10 mouse cellular contexts compared by ENCODE assay signal in the genomic region with DNA sequence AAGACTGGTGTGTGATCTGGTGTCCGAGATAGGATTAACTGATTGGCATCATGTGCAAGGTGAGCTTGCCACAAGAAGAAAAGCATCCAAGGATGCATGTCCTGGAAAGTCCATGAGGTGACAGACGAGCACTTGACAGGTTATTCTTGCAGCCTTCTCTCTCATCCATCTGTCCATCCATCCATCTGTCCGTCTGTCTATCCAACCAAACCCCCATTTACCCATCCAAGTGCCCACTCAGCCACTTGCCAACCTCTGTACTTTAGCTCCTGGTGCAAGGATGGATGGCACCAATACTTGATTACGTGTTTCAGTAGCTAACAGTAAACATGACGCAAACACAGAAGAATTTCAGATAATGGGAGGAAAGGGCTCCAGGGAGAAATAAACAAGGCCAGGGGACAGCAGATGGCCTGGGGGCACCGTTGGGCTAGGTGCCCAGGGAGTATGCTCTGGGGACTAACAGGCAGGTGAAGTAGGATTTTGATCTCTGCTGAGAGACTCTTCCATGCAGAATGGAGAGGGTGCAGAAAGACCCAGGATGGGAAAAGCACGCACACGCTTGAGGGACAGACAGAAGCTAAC.
A peak's percentile ranks its signal among the peaks of the same experiment; 100 is the strongest.
DNase-seq lines count a peak whose midpoint lies in the region; ATAC-seq lines count a peak whose summit lies in the region.
"Had no signal": no experiment of that assay in that cellular context is flagged by ENCODE, and none has a peak within 500 bp of the region (broad histone marks: within the 10 kb centered on the region; RNA-seq: fewer than 3 reads in every experiment).

No protein-coding gene starts in this region.

- H3K9ac ChIP-seq in forebrain, embryonic 11.5 days (ENCODE audit: low read length), result no peak overlapping the region
- no peak overlapping the region for H3K9ac ChIP-seq in forebrain, embryonic 13.5 days

- H3K4me3 ChIP-seq in forebrain, embryonic 11.5 days (ENCODE audit: low read depth, low read length), result no peak overlapping the region
- H3K4me3 ChIP-seq in forebrain, embryonic 10.5 days, result no peak overlapping the region
- H3K4me3 ChIP-seq in forebrain, embryonic 13.5 days, result no peak overlapping the region
- H3K4me3 ChIP-seq: erythroblast, embryonic 14.5 days had no signal

- no peak overlapping the region for H3K27ac ChIP-seq in forebrain, embryonic 11.5 days (ENCODE audit: low read depth, low read length)
- H3K27ac ChIP-seq in forebrain, embryonic 10.5 days, result no peak overlapping the region
- H3K27ac ChIP-seq in forebrain, embryonic 13.5 days, result peak overlapping the region; percentile 51; the same call in 1 of the 2 replicates

- intact Hi-C loops in left cerebral cortex, postnatal 4 days (cut with DNase I), result no loop called here

- no peaks in the 10 kb centered on the region for H3K27me3 ChIP-seq in forebrain, embryonic 11.5 days (ENCODE audit: control insufficient read depth, insufficient read depth, low read length)
- no peaks in the 10 kb centered on the region for H3K27me3 ChIP-seq in forebrain, embryonic 10.5 days (ENCODE audit: poor library complexity, severe bottlenecking)
- no peaks in the 10 kb centered on the region for H3K27me3 ChIP-seq in forebrain, embryonic 13.5 days
- H3K27me3 ChIP-seq: Patski had no signal

- peaks cover 7% of the 10 kb centered on the region for H3K4me1 ChIP-seq in forebrain, embryonic 11.5 days (replicated peaks; ENCODE audit: control insufficient read depth, insufficient read depth, low read length)
- peaks cover 51% of the 10 kb centered on the region for H3K4me1 ChIP-seq in forebrain, embryonic 10.5 days
- peaks cover 15% of the 10 kb centered on the region for H3K4me1 ChIP-seq in forebrain, embryonic 13.5 days

- peak; percentile 28 for DNase-seq in forebrain, embryonic 11.5 days (ENCODE audit: low spot score)
- DNase-seq in forebrain, embryonic 10.5 days (ENCODE audit: extremely low spot score, low spot score), result no peak
- peak; percentile 62 for DNase-seq in left cerebral cortex, postnatal 4 days
- no peak for DNase-seq in left cerebral cortex, adult 9 months (ENCODE audit: low spot score in 2 of 2)
- peak; percentile 62 for DNase-seq in brain, adult 2 months (ENCODE audit: low read depth, low spot score)
- no peak for DNase-seq in embryo, embryonic 10 days (ENCODE audit: low spot score)
- DNase-seq in spleen, postnatal 36 days (ENCODE audit: low spot score in 2 of 2), result no peak

- no peak overlapping the region for H3K4me2 ChIP-seq in forebrain, embryonic 11.5 days (ENCODE audit: low read depth, low read length, severe bottlenecking)
- no peak overlapping the region for H3K4me2 ChIP-seq in forebrain, embryonic 13.5 days

- 88% methylated on average over 8 of the region's 8 CpGs for WGBS in forebrain, embryonic 11.5 days
- 91% methylated on average over 8 of the region's 8 CpGs for WGBS in forebrain, embryonic 10.5 days
- WGBS in forebrain, embryonic 13.5 days, result 85% methylated on average over 8 of the region's 8 CpGs

- H3K9me3 ChIP-seq in forebrain, embryonic 11.5 days (ENCODE audit: control insufficient read depth, low read length), result no peaks in the 10 kb centered on the region
- H3K9me3 ChIP-seq in forebrain, embryonic 10.5 days, result peaks cover 3% of the 10 kb centered on the region; the same call in 1 of the 2 replicates
- no peaks in the 10 kb centered on the region for H3K9me3 ChIP-seq in forebrain, embryonic 13.5 days (replicated peaks)

- ATAC-seq in forebrain, embryonic 11.5 days (replicated peaks; ENCODE audit: low FRiP score), result no peak
- ATAC-seq in forebrain, embryonic 13.5 days, result no peak
- ATAC-seq: Patski had no signal

- H3K36me3 ChIP-seq in forebrain, embryonic 11.5 days (ENCODE audit: control insufficient read depth, insufficient read depth, low read length), result no peaks in the 10 kb centered on the region
- peaks cover 8% of the 10 kb centered on the region; the same call in 1 of the 2 replicates for H3K36me3 ChIP-seq in forebrain, embryonic 10.5 days (replicated peaks)
- no peaks in the 10 kb centered on the region for H3K36me3 ChIP-seq in forebrain, embryonic 13.5 days (ENCODE audit: poor library complexity, severe bottlenecking)

Comparison
In these comparisons a context has a peak if more than half of its experiments do, and no peak if none do; other contexts are left out.
1. DNase-seq: peak in forebrain, embryonic 11.5 days (single experiment), left cerebral cortex, postnatal 4 days (single experiment) and brain, adult 2 months (single experiment); none in forebrain, embryonic 10.5 days (single experiment), left cerebral cortex, adult 9 months (0 of 2), embryo, embryonic 10 days (single experiment) and spleen, postnatal 36 days (0 of 2).